Mouse (Mus musculus) midbrain, embryonic 14.5 days (tissue): Measurements from ENCODE around the gene Apbb2. TPM values are rescaled to one million over a fixed set of nuclear protein-coding genes. Genes with fewer than 3 reads are reported as not detected.

ENCODE experiments used
- ATAC-seq: fragments of 200-750 bp; cut with Nextera tagmentation; 2 replicates; pipeline ENCODE4 v1.8.0; 2017; ENCODE audit warnings: moderate number of reproducible peaks, moderate library complexity; ENCODE audit not compliant: low FRiP score, low TSS enrichment
- DNase-seq: peaks from one replicate; pipeline ENCODE4 v3.0.0-alpha.2; 2015
- H3K27ac ChIP-seq: fragments of 300-500 bp; sonication (generic); replicated peaks from 2 replicates; pipeline ENCODE4 v1.5.1; 2014; ENCODE audit warnings: mild to moderate bottlenecking, low read depth, low read length, moderate library complexity
- H3K27me3 ChIP-seq: fragments of 300-500 bp; sonication (generic); 2 replicates; pipeline ENCODE4 v1.6.1; 2014; ENCODE audit warnings: low read length, control low read depth, mixed read lengths; ENCODE audit not compliant: control insufficient read depth, insufficient read depth
- H3K36me3 ChIP-seq: fragments of 300-500 bp; sonication (generic); 2 replicates; pipeline ENCODE4 v1.6.1; 2014; ENCODE audit warnings: low read length, control low read depth; ENCODE audit not compliant: control insufficient read depth, insufficient read depth
- H3K4me1 ChIP-seq: fragments of 300-500 bp; sonication (generic); 2 replicates; pipeline ENCODE4 v1.6.1; 2014; ENCODE audit warnings: mild to moderate bottlenecking, antibody characterized with exemption, low read length, control low read depth; ENCODE audit not compliant: control insufficient read depth, insufficient read depth
- H3K4me2 ChIP-seq: fragments of 300-500 bp; sonication (generic); 2 replicates; pipeline ENCODE4 v1.6.1; 2014; ENCODE audit warnings: mild to moderate bottlenecking, low read length, moderate library complexity
- H3K4me3 ChIP-seq: fragments of 300-500 bp; sonication (generic); replicated peaks from 2 replicates; pipeline ENCODE4 v1.5.1; 2014; ENCODE audit warnings: low read depth, low read length
- H3K9ac ChIP-seq: fragments of 300-500 bp; sonication (generic); replicated peaks from 2 replicates; pipeline ENCODE4 v1.6.1; 2014; ENCODE audit warnings: mild to moderate bottlenecking, low read length, moderate library complexity
- H3K9me3 ChIP-seq: fragments of 300-500 bp; sonication (generic); 2 replicates; pipeline ENCODE4 v1.6.1; 2016; ENCODE audit warnings: low read length, control low read depth, mixed read lengths; ENCODE audit not compliant: control insufficient read depth
- WGBS: fragments of 180-500 bp; shearing (Covaris S2); extraction: QIAGEN DNeasy Blood & Tissue Kit; methylation state at CpG from one replicate; pipeline ENCODE4 v1.1.7; 2014; 5-methylcytosine and 5-hydroxymethylcytosine counted together
- polyA plus RNA-seq: library from polyadenylated mRNA; unstranded; fragments of >200 nt; fragmentation: Nextera tagmentation; extraction: Ambion mirVana; gene quantifications from 2 replicates; pipeline ENCODE4 v1.2.1, GENCODE M21; 2014

Gene Apbb2
- polyA plus RNA-seq, 1 experiment from 2014 or later = 116 TPM

- no peak for DNase-seq
- no peaks in the 10 kb centered on the region for H3K9me3 ChIP-seq
- no peak overlapping the region for H3K4me3 ChIP-seq
- H3K36me3 ChIP-seq = peaks cover 45% of the 10 kb centered on the region
- no peak overlapping the region for H3K9ac ChIP-seq
- 40% methylated on average over 9 of the region's 9 CpGs for WGBS
- H3K27me3 ChIP-seq = no peaks in the 10 kb centered on the region
- H3K4me1 ChIP-seq = no peaks in the 10 kb centered on the region
- no peak overlapping the region for H3K4me2 ChIP-seq
- no peak for ATAC-seq
- H3K27ac ChIP-seq = no peak overlapping the region
Measured at GRCm38 (mm10) chr5:66310328-66310727, 308.3 kb downstream of the Apbb2 start.

- Histone ChIP-seq H3K4me2 (no peak overlapping the region), H3K4me1 (no peaks in the 10 kb centered on the region), H3K36me3 (peaks cover 43% of the 10 kb centered on the region), H3K27ac (no peak overlapping the region), H3K9ac (no peak overlapping the region), H3K9me3 (no peaks in the 10 kb centered on the region), H3K27me3 (no peaks in the 10 kb centered on the region), H3K4me3 (no peak overlapping the region)
- DNase-seq (no peak), ATAC-seq (no peak)
- WGBS = 84% methylated on average over 8 of the region's 8 CpGs
Measured at GRCm38 (mm10) chr5:66305511-66305910, 313.1 kb downstream of the Apbb2 start.

GRCm38 (mm10) chr5:66304300-66305067, 314.1 kb downstream of the Apbb2 start:
- no peak for ATAC-seq
- H3K27me3 ChIP-seq = no peaks in the 10 kb centered on the region
- no peak overlapping the region for H3K9ac ChIP-seq
- no peak overlapping the region for H3K4me2 ChIP-seq
- no peaks in the 10 kb centered on the region for H3K9me3 ChIP-seq
- WGBS = 88% methylated on average over 11 of the region's 11 CpGs
- peak overlapping the region; percentile 55 for H3K27ac ChIP-seq
- DNase-seq = no peak
- H3K4me1 ChIP-seq = no peaks in the 10 kb centered on the region
- H3K4me3 ChIP-seq = no peak overlapping the region
- peaks cover 41% of the 10 kb centered on the region for H3K36me3 ChIP-seq

- H3K27ac ChIP-seq = no peak overlapping the region
- no peak for ATAC-seq
Measured at GRCm38 (mm10) chr5:66302873-66303272, 315.7 kb downstream of the Apbb2 start.

DNA sequence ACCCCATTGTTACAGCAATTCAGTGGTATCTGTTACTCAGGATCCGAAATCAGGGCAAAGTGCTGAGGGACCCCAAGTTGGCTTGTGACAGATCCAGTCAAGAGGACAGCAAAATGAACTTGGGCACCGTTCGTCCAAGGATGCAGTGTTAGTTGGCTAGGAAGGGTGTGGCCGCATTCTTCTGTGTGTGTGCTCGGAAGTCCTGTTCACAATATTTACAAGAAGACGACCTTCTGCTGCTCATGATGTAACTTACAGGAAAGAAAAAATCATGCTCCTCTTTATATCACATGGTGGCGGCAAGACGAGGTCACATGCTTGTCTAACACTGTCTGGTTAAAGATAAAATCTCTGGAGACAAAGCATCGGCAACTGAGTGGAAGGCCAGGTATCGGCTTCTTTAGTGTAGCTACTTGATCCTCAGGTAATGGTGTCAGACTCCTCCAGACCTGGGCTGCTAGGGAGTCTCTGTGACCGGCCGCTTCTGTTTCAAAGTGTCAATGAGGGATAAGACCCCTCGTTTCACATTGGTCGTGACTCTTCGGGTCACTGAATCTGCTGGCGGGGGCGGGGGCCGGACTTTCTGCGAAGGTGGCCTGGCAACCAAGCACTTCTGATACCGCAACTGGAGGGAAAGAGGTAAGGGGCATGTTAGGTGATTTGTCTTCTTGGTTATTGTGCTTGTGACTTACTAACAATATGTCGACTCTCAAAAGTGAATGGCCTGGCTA, 316.3 kb downstream of the Apbb2 start:
- DNase-seq = no peak
- WGBS = 95% methylated on average over 21 of the region's 21 CpGs
- Histone ChIP-seq H3K27me3 (no peaks in the 10 kb centered on the region), H3K9ac (no peak overlapping the region), H3K9me3 (no peaks in the 10 kb centered on the region), H3K4me2 (no peak overlapping the region), H3K4me1 (no peaks in the 10 kb centered on the region), H3K27ac (no peak overlapping the region), H3K36me3 (peaks cover 35% of the 10 kb centered on the region), H3K4me3 (no peak overlapping the region)
- no peak for ATAC-seq

More at GRCm38 (mm10) chr5:66302873-66303272, 315.7 kb downstream of the Apbb2 start:
- no peak for DNase-seq
- Histone ChIP-seq H3K27me3 (no peaks in the 10 kb centered on the region), H3K9ac (no peak overlapping the region), H3K4me1 (no peaks in the 10 kb centered on the region), H3K36me3 (peaks cover 32% of the 10 kb centered on the region), H3K9me3 (no peaks in the 10 kb centered on the region), H3K4me2 (no peak overlapping the region), H3K4me3 (no peak overlapping the region)
- 85% methylated on average over 2 of the region's 2 CpGs for WGBS

GRCm38 (mm10) chr5:66300576-66300975, 318.0 kb downstream of the Apbb2 start:
- 83% methylated on average over 13 of the region's 13 CpGs for WGBS
- H3K9ac ChIP-seq = no peak overlapping the region
- DNase-seq = no peak
- no peaks in the 10 kb centered on the region for H3K27me3 ChIP-seq
- H3K4me3 ChIP-seq = no peak overlapping the region
- no peaks in the 10 kb centered on the region for H3K9me3 ChIP-seq
- no peaks in the 10 kb centered on the region for H3K4me1 ChIP-seq
- no peak overlapping the region for H3K27ac ChIP-seq
- peaks cover 28% of the 10 kb centered on the region for H3K36me3 ChIP-seq
- ATAC-seq = no peak
- no peak overlapping the region for H3K4me2 ChIP-seq

DNA sequence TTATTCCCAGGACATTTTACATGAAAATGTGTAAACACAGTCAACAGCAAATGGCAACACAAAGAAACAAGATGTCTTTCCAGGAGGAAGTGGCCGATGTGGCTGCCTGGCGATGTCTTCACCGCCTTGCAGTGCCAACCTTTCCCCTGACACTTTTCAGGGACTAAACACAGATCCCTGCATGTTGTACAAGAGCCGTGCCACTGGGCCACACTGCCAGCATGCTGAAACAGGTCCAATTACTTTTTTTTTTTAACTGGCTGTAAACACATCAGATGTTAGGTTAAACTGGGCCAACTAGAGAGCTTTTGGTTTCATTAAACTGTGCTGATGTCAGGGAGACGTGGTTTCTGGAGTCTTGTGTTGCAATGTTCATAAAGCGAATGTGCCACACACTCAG, 319.7 kb downstream of the Apbb2 start:
- Histone ChIP-seq H3K4me2 (no peak overlapping the region), H3K9me3 (no peaks in the 10 kb centered on the region), H3K27me3 (no peaks in the 10 kb centered on the region), H3K4me1 (no peaks in the 10 kb centered on the region), H3K36me3 (peaks cover 24% of the 10 kb centered on the region; the same call in 1 of the 2 replicates), H3K9ac (no peak overlapping the region), H3K4me3 (no peak overlapping the region), H3K27ac (no peak overlapping the region)
- WGBS = 92% methylated on average over 6 of the region's 6 CpGs
- DNase-seq (no peak), ATAC-seq (no peak)

DNA sequence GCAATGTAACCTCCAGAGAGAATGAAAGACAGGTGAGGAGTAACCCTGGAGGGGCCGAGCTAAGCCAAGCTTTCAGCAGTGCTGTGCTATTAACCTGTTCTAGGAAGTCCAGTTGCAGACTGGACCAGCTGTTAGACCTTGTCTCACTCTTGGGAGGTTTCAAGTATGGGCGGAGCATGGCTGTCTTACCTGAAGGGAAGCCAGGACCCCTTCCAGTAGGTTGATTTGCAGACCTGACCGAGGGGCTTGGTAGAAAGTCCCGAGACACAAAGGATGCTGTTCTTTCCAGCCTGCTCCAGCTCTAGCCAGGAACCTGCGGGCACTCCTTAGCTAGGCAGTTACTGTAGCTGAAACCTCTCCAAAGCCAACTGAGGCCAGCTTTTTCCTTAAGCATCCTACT, 322.5 kb downstream of the Apbb2 start:
- H3K27ac ChIP-seq = no peak overlapping the region
- H3K4me2 ChIP-seq = no peak overlapping the region
- H3K4me1 ChIP-seq = no peaks in the 10 kb centered on the region
- H3K9ac ChIP-seq = no peak overlapping the region
- no peak overlapping the region for H3K4me3 ChIP-seq
- H3K9me3 ChIP-seq = no peaks in the 10 kb centered on the region
- WGBS = 95% methylated on average over 5 of the region's 5 CpGs
- no peaks in the 10 kb centered on the region for H3K27me3 ChIP-seq
- ATAC-seq (no peak), DNase-seq (no peak)
- peaks cover 14% of the 10 kb centered on the region; the same call in 1 of the 2 replicates for H3K36me3 ChIP-seq

- 93% methylated on average over 4 of the region's 4 CpGs for WGBS
- Histone ChIP-seq H3K27ac (no peak overlapping the region), H3K4me3 (no peak overlapping the region), H3K4me1 (no peaks in the 10 kb centered on the region), H3K27me3 (no peaks in the 10 kb centered on the region), H3K36me3 (0 out of 2 replicates have a peak, but pooled peaks cover 10% of the 10 kb centered on the region), H3K4me2 (no peak overlapping the region), H3K9ac (no peak overlapping the region), H3K9me3 (no peaks in the 10 kb centered on the region)
- DNase-seq = no peak
- ATAC-seq = no peak
Measured at GRCm38 (mm10) chr5:66294952-66295351, 323.6 kb downstream of the Apbb2 start.
